Mouse (Mus musculus) spleen, embryonic (tissue): Measurements from ENCODE around the gene Myl6b.

Experiments used
- CTCF ChIA-PET: fragments of 350-600 bp; sonication (Branson Sonifier 250); formaldehyde crosslinking; loops from one replicate; lab custom pipeline; 2022; lab: Charles Lee

Myl6b gene

DNA sequence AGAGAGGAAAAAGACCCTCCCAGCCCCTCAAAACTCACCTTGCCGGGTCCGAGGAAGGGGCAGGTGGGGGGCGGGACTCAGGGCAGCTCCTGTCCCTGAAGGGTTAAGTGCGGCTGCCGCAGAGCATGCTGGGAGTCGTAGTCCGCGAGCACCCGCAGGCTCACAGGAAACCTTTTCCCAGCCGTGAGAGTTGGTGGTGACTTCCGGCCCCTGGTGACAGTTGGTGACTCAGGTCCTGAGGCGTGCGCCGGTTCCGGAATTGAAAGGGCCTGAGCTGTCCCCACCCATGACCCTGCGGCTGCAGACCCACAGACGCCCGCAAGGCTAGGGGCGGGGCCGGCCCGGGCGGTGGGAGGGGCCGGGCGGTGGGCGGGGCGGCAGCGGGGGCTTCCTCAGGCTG is at the start of gene Myl6b:
Gene Myl6b, minus strand, starts transcription at position 96 of the 400 bp plus-strand sequence.
- CTCF ChIA-PET = interaction anchor here (0.6 to 0.7 kb wide), 5 partner anchors 8 to 154 kb away, joined by 3 to 9 read pairs (median 3); partner anchors contain the start of gene Esyt1

DNA sequence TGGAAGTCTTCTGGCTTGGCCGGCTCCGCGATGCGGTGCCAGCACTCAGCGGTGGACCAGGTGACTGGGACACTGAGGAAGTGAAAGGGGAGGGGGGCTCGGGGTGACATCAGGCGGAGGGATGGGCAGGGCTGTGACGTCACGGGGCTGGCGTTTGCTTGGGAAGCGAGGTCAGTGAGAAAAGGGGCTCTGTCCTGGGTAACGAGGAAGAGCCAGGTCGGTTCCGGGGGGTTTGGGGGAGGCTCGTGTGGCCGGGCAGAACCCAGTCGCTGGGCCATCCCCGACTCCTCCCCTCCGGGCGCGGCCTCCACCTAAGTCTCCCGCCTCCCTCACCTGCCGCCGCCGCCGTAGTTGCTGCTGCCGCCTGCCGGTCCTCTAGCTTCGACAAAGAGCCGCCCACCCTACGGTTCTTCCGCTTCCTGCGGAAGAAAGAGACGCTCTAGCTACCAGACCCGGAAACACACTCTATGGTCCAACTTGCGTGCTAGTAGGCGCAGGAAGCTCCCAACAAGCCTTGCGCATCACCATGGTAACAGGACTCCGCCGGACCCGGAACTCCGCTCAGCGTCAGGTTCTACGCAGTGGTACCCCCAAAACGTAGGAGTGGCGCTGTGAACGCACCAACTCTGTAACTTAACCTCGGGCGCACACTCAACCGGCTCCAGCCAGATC is 49.0 kb upstream of the Myl6b start, which contains the start of gene Zc3h10:
Gene Zc3h10, minus strand, starts transcription at position 414 of the 672 bp plus-strand sequence.
- CTCF ChIA-PET = interaction anchor here (1.1 to 1.4 kb wide), 2 partner anchors 116 to 172 kb away, joined by 4 to 6 read pairs; no protein-coding TSS in a partner anchor

DNA sequence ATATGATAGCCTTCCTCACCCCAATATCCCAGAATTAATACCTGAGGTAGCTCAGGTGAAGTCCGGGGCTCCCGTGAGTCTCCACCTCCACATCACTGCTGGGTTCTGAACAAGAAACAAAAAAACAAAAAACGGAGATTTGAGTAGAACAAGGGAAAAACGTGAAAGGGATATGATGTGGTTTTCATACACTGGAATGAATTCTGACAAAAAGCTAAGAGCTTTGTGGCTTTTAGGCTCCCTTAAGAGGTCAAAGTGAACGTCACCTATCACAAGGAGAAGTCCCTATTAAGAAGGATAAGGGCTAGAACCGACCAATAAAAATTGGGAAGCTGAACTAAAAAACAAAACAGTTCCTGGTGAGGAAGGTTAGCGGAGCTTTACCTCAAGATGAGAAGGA is 48.3 kb upstream of the Myl6b start:
- CTCF ChIA-PET = interaction anchor here (0.8 to 1.4 kb wide), 4 partner anchors 22 to 171 kb away, joined by 3 to 6 read pairs (median 4); no protein-coding TSS in a partner anchor

DNA sequence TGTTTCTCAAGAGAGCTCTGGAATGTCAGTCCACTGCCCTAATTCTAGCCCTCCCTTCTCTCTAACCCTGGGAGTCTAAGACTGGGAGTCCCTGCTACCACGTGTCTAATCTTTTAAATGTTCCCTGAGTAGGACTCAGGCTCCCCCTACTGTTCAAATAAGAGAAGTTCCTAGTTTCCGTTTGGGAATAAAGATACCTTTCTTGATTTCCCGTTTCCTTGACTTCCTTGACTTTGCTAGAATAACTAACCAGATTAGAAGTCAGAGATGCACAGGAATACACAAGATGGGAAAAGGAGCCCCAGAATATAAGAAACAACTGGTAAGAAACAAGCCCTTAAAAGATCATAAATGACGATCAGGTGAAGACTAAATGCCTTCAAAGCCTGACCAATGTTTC is 47.9 kb upstream of the Myl6b start:
- CTCF ChIA-PET = interaction anchor here (0.6 to 1.4 kb wide), 5 partner anchors 22 to 171 kb away, joined by 3 to 7 read pairs (median 4); no protein-coding TSS in a partner anchor

DNA sequence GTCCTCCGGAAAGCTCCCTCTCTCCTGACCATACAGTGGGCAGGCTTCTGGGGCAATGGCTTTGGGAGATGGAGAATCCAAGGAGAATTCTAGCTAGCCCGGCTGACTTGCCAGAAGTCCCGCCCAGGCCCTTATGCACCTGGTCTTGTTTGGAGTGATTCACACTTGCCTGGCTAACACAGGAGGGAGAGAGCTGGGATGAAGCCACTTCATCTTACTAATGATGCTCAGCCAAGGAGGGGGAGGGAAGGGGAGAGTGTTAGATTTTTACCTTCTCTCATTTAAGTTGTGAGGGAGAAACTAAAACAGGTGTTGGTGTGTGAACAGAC is 47.0 kb upstream of the Myl6b start:
- CTCF ChIA-PET = no interaction called here

DNA sequence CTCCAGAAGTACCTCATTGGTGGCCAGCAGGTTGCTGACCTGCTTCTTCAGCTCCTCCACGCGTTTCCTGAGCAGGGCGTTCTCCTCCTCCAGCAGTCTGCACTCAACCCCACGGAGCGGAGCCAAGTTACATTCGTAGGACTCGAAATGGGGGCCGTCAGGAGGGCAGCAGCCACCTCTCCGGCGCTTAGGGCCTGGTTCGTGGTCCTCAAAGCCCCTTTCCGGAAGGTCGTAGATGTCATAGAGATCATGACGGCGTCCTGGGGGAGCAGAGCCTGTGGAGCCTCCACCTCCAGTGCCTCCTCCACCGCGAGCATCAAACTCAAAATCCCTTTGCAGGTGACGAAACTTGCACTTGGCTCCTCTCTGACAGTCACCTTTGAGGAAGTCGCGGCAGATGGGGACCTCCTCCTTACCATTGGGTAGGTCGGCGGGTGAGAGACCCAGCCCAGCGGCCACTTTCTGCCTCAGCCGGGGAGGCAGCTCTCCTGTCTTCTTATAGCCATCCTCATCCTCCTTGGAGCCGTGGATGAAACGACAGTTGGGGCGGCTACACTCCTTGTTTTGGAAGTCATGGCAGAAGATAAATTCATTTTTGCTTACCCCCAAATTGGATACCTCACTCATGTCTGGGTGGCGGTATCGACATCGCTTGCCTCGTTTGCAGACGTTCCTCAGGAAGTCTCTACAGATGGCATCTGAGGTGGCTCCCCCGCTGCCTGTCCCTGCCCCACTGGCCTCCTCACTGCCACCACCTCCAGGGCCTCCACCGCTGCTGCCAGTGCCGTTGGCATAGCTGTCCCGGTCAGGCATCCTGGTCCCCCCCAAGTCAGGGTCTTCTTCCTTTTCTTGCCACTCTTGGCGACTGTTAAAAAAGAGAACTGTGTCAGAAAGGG is 46.4 kb upstream of the Myl6b start:
- CTCF ChIA-PET = no interaction called here

DNA sequence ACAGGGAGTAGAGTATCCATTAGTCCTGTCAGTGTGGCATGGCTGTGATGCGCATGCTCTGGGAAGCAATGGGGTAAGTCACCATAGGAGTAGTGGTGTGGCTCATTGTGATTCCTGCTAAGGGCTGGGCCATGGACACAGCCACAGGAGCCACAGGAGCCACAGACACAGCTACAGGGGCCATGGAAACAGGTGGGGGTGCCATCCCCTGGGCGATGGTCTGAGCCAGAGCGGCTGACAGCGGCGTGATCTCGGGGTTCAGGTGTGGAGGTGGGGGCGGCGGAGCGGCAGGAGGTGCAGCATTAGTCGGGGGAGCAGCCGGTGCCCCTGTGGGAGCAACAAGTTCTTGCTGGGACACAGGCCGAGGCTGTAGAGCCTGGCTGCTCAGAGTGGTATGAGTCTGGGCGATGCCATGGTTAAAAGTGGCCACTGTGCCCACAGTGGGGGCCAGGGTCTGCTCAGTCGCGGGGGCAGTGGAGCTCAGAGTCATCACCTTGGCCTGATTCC is 45.7 kb upstream of the Myl6b start:
- CTCF ChIA-PET = no interaction called here

DNA sequence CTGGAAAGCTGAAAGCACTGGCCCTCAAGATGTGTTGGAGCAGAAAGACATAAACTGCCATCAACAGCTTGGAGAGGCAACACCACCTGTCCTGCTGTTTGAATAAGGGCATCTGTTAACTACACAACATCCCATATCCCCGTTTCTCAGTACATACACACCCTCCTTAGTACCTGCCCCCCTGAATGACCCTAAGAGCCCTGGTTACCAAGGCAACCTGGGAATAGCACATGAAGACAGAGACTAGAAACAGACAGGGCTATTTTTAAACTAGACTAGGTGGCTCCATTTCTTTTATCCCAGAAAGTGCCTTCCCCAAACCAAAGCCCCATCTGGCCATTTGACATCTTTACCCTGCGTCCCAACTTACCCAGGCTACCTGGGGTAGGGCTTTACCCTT is 44.6 kb upstream of the Myl6b start:
- CTCF ChIA-PET = no interaction called here

DNA sequence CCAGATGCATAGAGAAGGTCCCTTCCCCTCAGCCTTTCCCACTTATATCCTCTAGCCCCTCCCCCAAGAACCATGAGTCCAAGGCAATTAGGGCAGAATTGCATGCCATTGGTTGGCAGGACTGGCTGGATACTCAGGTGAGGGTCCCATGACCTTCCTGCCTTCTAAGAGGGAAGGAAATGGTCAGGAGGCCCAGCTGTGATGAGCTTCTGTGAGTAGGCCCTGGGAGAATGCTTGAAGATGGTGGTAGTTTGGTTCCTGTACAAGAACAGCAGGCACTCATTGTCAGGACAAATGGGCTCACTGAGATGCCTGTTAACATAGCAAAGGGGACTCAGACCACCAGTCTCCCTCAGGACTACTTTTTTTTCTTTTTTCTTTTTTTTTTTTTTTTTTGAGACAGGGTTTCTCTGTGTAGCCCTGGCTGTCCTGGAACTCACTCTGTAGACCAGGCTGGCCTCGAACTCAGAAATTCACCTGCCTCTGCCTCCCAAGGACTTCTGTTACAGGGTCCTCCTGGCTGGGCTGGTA is 39.9 kb upstream of the Myl6b start:
- CTCF ChIA-PET = no interaction called here

DNA sequence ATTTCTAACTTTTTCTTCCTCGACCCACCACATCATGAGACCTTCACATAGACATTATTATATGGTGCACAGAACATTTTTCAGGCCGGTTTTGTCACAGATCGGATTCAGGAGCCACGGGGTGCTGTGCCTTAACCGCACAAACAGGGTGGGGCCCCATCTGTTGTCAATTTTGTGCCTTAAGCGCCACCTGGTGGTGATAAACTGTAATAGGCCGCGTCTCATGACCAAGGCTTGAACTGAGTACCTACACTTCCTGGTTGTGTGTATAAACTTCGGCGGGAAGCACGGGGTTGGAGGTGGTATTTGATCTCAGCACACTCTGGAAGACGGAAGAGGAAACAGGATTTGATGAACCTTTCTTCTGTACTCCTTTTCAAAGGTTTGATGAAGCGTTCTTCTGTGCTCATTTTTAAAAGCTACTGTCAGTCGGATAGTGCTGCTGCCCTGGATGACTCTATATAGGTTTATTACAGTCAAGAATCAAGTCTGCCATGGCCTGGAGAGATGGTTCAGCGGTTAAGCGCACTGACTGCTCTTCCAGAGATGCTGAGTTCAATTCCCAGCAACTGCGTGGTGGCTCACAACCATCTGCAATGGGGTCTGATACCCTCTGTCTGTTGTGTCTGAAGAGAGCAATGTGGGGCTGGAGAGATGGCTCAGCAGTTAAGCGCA is 37.9 kb upstream of the Myl6b start:
- CTCF ChIA-PET = no interaction called here

DNA sequence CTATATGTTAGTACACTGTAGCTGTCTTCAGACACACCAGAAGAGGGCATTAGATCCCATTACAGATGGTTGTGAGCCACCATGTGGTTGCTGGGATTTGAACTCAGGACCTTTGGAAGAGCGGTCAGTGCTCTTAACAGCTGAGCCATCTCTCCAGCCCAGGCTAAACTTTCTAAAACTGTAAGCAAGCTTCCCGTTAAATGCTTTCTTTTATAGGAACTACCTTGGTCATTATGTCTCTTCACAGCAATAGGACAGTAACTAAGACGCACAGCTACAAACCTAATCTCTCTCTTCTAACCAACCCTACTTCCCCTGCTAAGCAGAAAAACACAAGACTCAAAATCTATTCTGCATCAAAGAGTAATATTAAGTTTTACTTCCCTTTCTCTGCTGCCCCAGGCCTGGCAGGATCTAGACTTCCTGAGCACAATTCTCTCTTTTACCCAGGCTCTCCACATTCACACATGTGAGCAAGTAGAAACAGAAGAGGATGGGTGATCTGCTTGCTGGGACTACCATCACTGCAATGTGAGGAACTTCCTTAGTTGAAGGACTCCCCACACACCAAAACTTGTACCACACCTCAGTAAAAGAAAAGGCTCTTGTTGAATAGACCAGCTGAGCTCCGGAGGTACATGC is 37.3 kb upstream of the Myl6b start:
- CTCF ChIA-PET = interaction anchor here (0.6 to 1.1 kb wide), 3 partner anchors 9 to 18 kb away, joined by 3 read pairs; no protein-coding TSS in a partner anchor

DNA sequence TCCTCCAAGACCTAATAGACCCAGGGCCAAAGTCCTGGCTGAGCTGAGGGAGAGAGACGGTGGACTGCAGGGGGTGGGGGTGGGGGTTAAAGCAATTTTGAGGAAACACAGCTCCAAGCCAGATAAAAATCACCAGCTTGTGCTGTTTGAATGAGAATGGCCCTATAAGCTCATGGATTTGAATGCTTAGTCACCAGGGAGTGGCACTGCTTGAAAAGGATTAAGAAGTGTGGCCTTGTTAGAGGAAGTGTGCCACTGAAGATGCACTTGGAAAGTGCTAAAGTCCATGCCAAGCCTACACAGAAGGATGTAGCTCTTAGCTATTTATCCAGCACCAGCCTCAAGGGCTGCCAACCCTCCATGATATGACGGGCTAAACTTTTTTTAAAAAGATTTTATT is 36.7 kb upstream of the Myl6b start:
- CTCF ChIA-PET = interaction anchor here (0.6 to 1.1 kb wide), 3 partner anchors 9 to 17 kb away, joined by 3 read pairs; no protein-coding TSS in a partner anchor

DNA sequence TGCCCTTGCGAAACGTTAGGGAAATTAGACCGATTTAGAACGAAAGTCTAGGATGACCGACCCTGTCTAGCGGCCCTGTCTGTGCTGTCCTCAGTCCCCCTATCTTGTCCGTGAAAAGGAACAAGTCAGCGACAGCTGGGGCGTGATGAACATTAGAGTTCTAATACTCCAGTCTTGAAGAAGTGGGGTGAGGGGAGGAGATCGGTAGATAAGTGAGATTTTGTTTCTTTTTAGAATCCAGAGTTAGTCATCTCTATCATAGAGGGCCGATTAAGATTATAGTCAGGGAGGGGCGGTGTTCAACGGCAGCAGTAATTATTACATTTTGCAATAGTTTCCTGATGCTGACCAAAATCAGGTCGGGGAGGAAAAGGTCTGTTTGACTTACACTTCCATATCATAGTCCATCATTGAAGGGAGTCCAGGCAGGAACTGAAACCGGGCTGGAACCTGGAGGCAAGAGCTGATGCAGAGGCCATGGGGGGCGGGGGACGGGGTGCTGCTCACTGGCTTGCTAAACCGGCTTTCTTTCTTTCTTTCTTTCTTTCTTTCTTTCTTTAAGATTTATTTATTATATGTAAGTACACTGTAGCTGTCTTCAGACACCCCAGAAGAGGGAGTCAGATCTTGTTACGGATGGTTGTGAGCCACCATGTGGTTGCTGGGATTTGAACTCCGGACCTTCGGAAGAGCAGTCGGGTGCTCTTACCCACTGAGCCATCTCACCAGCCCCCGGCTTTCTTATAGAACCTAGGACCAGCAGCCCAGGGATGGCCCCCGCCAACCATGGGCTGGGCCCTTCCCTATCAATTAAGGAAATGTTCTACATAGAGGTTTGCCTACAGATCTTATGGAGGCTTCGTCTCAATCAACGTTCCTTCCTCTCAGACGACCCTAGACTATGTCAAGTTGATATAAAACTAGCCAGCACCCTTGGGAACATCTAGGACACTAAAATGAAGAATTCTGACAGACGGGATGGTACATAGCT is 28.2 kb upstream of the Myl6b start:
- CTCF ChIA-PET = interaction anchor here (0.7 to 1.1 kb wide), 2 partner anchors 9 to 349 kb away, joined by 3 to 6 read pairs; no protein-coding TSS in a partner anchor

DNA sequence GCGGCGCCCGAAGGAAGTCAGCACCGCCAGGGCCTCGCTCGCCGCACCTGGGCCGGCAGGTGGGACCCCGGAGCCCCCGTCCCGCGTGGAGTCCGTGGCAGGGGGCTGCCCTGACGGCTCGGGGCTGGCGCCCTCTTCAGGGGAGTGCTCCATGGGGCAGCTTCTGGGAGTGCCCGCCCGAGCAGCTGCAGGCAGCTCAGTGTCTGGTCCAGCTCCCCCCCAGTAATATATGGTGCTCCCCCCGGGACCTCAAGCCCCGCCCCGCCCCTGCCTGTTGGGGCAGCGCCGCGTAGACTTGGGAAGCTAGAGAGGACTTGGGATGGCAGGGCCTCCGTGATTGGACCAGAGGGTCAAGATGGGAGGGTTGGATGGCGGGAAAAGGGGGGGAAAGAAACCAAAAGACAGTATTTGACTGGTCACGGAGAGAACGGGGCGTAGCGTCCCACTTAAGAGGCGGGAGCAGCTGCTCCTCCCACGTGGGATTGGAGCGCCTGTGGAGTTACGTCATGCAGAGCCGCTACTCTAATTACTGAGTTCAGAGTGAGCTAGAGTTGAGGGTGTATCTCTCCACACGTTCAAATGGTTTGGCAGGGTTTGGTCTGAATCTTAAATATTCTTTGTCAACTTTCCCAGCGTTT is 27.3 kb upstream of the Myl6b start, which contains the start of gene Esyt1:
Gene Esyt1, minus strand, starts transcription at position 201 of the 638 bp plus-strand sequence.
- CTCF ChIA-PET = interaction anchor here (0.9 to 1.6 kb wide), 3 partner anchors 9 to 27 kb away, joined by 3 read pairs; partner anchors contain the start of gene Myl6b

DNA sequence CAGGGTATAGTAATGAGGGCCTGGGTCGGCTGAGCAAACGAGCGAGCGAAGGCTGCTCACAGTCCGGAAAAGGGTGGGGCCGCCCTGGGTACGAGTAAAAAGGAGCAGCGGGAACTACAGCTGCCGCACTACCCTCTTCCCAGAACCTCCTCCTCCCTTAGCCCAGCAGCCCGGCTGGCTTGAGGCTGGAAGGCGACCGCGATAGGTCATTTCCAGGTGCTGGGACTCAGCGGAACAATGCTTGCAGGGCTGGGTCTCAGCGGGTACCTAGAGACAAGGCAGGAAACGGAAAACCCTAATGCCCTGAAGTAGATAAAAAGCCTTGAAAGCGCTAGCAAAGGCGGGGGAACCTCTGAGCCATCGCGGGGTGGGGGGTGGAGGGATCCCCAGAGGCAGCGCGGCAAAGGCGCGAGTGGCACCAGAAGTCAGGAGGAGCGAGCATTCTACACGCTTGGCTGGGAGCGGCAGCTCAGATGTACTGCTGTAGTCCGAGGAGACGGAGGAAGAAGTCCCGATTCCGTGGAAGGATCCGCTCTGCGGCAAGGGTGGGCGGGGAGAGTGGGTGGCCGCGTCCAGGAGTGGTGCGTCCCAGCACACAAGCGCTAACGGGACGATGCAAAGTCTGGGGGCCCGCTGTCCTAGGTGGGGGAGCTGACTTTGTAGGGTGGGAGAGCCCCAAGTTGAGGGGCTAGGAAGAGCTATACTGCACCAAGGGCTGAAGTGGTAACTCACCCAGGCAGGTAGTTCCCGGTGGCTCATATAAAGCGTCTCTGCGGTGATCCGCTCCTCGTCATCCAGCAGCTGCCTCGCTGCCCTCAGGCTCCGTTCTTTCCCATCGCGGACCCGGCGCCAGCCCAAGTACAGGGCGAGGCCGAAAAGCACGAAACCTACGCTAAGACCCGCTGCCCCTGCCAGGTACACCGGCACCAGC is 26.5 kb upstream of the Myl6b start:
- CTCF ChIA-PET = interaction anchor here (0.6 to 1.6 kb wide), 3 partner anchors 10 to 27 kb away, joined by 3 read pairs; partner anchors contain the start of gene Myl6b

DNA sequence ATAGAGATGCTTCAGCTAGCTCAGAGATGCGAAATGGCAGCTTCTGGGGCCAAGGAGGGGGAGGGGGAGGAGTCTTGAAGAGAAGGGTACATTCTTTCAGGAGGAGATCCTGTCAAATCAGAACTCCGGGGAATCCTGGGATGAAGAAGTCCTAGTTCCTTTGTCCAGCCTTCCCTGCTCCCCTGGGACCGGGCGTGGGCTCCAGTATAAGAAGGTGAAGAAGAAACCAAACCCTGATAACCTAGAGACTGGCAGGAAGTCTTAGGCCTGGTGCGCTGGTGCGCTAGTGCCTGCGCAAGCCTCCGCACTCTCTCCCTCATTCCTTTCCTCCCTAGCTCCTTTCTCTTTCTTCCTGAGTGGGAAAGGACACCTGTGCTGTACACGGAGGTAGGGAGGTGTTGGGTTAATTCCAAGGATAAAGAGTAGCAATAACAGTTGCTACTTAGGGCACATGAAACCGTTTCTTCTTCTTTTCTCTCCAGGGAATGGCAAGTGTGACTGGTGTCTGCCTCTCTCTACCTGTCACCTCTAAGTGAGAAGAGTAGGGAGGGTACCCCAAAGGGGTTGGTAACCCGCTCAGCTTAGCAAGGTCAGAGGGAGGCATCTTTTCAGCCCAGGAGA is 25.7 kb upstream of the Myl6b start:
- CTCF ChIA-PET = interaction anchor here (0.6 to 1.6 kb wide), 3 partner anchors 11 to 95 kb away, joined by 3 read pairs; no protein-coding TSS in a partner anchor

DNA sequence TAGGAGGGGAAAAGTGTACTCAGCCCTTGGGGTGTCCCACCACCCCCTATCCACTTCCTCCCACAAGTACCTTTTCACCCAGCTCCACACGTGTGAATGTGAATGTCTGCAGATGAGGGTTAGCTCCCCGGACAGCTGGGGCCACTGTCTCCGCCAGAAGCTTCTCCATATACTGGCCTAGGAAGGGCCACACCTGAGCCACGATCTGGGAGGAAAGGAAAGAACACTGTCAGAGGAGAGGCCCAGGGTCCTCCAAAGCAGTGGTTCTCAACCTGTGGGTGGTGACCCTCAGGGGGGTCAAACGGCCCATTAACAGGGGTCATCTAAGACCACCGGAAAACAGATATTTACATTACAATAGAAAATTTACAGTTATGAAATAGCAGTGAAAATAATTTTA is 23.9 kb upstream of the Myl6b start:
- CTCF ChIA-PET = no interaction called here
